Mouse (Mus musculus): Measurements from ENCODE around the gene Cd44. TPM values are rescaled to one million over a fixed set of nuclear protein-coding genes. Genes with fewer than 3 reads are reported as not detected.

Cd44 gene
- total and polyA plus RNA-seq, 3 experiments = 102 to 153 (median 112) TPM

DNA sequence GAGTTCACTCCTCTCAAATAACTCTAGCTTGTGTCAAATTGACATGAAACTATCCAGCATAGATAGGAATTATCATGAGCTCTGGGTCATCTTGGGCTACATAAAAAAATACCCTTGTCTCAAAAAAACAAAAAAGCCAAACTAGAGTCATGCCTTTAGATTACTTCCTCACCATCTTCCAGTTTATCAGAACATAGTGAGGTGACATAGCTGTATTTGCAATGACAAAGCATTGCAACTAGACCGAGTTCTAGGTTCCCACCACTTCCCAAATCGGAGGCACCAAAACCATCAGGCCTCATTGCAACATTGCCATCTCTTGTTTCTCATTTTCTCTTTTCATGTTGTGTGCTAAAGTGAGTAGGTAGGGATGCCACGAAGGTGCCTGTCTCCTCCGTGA is 24.0 kb downstream of the Cd44 start:
- no peak for DNase-seq (ENCODE audit: extremely low read depth)
- H3K79me2 ChIP-seq (replicated peaks; ENCODE audit: control insufficient read depth, extremely low read depth, insufficient read depth, poor library complexity, severe bottlenecking) = peaks cover 93% of the 10 kb centered on the region
- no peaks in the 10 kb centered on the region for H3K27me3 ChIP-seq (replicated peaks)
- no peak overlapping the region for H3K4me3 ChIP-seq (replicated peaks in 1 of 3; ENCODE audit: low read depth in 2 of 3, low read length in 2 of 3, poor library complexity in 1 of 3)
- no peak overlapping the region for H3K27ac ChIP-seq (ENCODE audit: insufficient read depth, low read depth)
- no peak for TF ChIP-seq BHLHE40 (IDR thresholded peaks at IDR 0.05; ENCODE audit: low read depth, low read length)
- no peak for TF ChIP-seq ETS1 (conservative IDR thresholded peaks at IDR 0.05; ENCODE audit: low read depth, low read length)
- no peak for TF ChIP-seq TBP (conservative IDR thresholded peaks at IDR 0.05; ENCODE audit: low read depth, low read length)
- TF ChIP-seq MAZ (IDR thresholded peaks at IDR 0.05; ENCODE audit: low read depth, low read length) = no peak
- TF ChIP-seq USF1 (IDR thresholded peaks at IDR 0.05; ENCODE audit: low read depth, low read length) = no peak
- dilution Hi-C loops (cut with MboI; ENCODE audit: extremely low pct_ligation_motif_present, extremely low pct_unique_long_range_greater_than_20kb, low sequenced_read_pairs) = no loop called here
- H3K4me1 ChIP-seq (ENCODE audit: control insufficient read depth in 1 of 2, insufficient read depth in 2 of 2) = peaks cover 21 to 93% of the 10 kb centered on the region in 2 experiments
- no peak overlapping the region for H3K4me2 ChIP-seq (ENCODE audit: insufficient read depth, low read depth, poor library complexity, severe bottlenecking)
- no peak overlapping the region for H3K9ac ChIP-seq (ENCODE audit: insufficient read depth, low read depth)
- peaks cover 35 to 92% of the 10 kb centered on the region in 2 experiments for H3K36me3 ChIP-seq (replicated peaks in 1 of 2; ENCODE audit: control insufficient read depth in 1 of 2, insufficient read depth in 1 of 2, low read length in 1 of 2)
- in situ Hi-C loops (cut with MboI; ENCODE audit: low pct_ligation_motif_present, low pct_unique_long_range_greater_than_20kb, low sequenced_read_pairs) = no loop called here
- H3K9me3 ChIP-seq (replicated peaks; ENCODE audit: low read length) = no peaks in the 10 kb centered on the region

DNA sequence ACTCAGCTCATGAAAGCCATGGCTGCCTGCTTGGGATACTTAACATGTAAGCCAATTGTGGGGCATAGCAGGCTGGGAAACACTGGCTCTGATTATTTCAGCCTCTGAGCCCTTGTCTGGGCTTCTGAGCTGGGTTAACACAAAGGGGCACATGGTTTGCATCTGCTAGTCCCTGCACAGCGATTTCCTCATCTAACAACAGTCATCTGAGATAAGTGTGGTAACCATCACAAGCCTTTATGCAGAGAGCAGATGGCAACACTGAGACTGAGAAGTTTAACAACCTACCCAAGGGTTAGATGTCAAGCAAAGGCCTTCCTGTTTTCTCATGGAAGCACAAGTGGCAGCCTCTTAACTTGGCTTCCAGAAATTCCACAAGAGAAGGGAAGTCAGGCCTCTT is 25.3 kb downstream of the Cd44 start:
- no peak overlapping the region for H3K4me2 ChIP-seq (ENCODE audit: insufficient read depth, low read depth, poor library complexity, severe bottlenecking)
- in situ Hi-C loops (cut with MboI; ENCODE audit: low pct_ligation_motif_present, low pct_unique_long_range_greater_than_20kb, low sequenced_read_pairs) = no loop called here
- TF ChIP-seq TCF12 (IDR thresholded peaks at IDR 0.05; ENCODE audit: low read depth, low read length) = no peak
- no peak for TF ChIP-seq ZKSCAN1 (IDR thresholded peaks at IDR 0.05; ENCODE audit: borderline replicate concordance, low read depth, low read length)
- no peak for TF ChIP-seq PAX5 (IDR thresholded peaks at IDR 0.05; ENCODE audit: low read length)
- TF ChIP-seq ETS1 (conservative IDR thresholded peaks at IDR 0.05; ENCODE audit: low read depth, low read length) = no peak
- no peak for TF ChIP-seq CHD2 (IDR thresholded peaks at IDR 0.05; ENCODE audit: low read length)
- no peak for TF ChIP-seq SMC3 (IDR thresholded peaks at IDR 0.05; ENCODE audit: low read depth, low read length)
- no peak for TF ChIP-seq NELFE (IDR thresholded peaks at IDR 0.05; ENCODE audit: low read depth, low read length)
- TF ChIP-seq SIN3A (IDR thresholded peaks at IDR 0.05; ENCODE audit: low read length) = no peak
- TF ChIP-seq TBP (conservative IDR thresholded peaks at IDR 0.05; ENCODE audit: low read depth, low read length) = no peak
- TF ChIP-seq ZMIZ1 (IDR thresholded peaks at IDR 0.05; ENCODE audit: low read depth, low read length) = no peak
- TF ChIP-seq ELF1 (IDR thresholded peaks at IDR 0.05; ENCODE audit: low read depth, low read length) = no peak
- TF ChIP-seq E2F4 (IDR thresholded peaks at IDR 0.05; ENCODE audit: insufficient replicate concordance, low read depth, low read length) = no peak
- TF ChIP-seq NRF1 (IDR thresholded peaks at IDR 0.05; ENCODE audit: low read depth, low read length) = no peak
- no peak for TF ChIP-seq HCFC1 (IDR thresholded peaks at IDR 0.05; ENCODE audit: low read depth, low read length)
- no peak for TF ChIP-seq CHD1 (IDR thresholded peaks at IDR 0.05; ENCODE audit: low read depth, low read length)
- TF ChIP-seq MAX (IDR thresholded peaks at IDR 0.05; ENCODE audit: low read length) = no peak
- TF ChIP-seq RAD21 (IDR thresholded peaks at IDR 0.05; ENCODE audit: low read depth, low read length) = no peak
- no peak for TF ChIP-seq CTCF (conservative IDR thresholded peaks at IDR 0.05 in 1 of 2, IDR thresholded peaks at IDR 0.05 in 1 of 2; ENCODE audit: low read depth in 2 of 2, low read length in 2 of 2)
- H3K4me3 ChIP-seq (replicated peaks in 1 of 3; ENCODE audit: low read depth in 2 of 3, low read length in 2 of 3, poor library complexity in 1 of 3) = no peak overlapping the region
- dilution Hi-C loops (cut with MboI; ENCODE audit: extremely low pct_ligation_motif_present, extremely low pct_unique_long_range_greater_than_20kb, low sequenced_read_pairs) = no loop called here
- no peak overlapping the region for H3K9ac ChIP-seq (ENCODE audit: insufficient read depth, low read depth)
- no peak for DNase-seq (ENCODE audit: extremely low read depth)
- H3K4me1 ChIP-seq (ENCODE audit: control insufficient read depth in 1 of 2, insufficient read depth in 2 of 2) = peaks cover 18 to 94% of the 10 kb centered on the region in 2 experiments
- peaks cover 28 to 92% of the 10 kb centered on the region in 2 experiments for H3K36me3 ChIP-seq (replicated peaks in 1 of 2; ENCODE audit: control insufficient read depth in 1 of 2, insufficient read depth in 1 of 2, low read length in 1 of 2)
- H3K79me2 ChIP-seq (replicated peaks; ENCODE audit: control insufficient read depth, extremely low read depth, insufficient read depth, poor library complexity, severe bottlenecking) = peaks cover 94% of the 10 kb centered on the region
- H3K27ac ChIP-seq (ENCODE audit: insufficient read depth, low read depth) = no peak overlapping the region
- H3K27me3 ChIP-seq (replicated peaks) = no peaks in the 10 kb centered on the region
- H3K9me3 ChIP-seq (replicated peaks; ENCODE audit: low read length) = no peaks in the 10 kb centered on the region

Data from CH12.LX (cell line).